Mouse (Mus musculus) midbrain, embryonic 12.5 days (tissue): ENCODE results near the gene Ttc25. TPM values are rescaled to one million over a fixed set of nuclear protein-coding genes. Genes with fewer than 3 reads are reported as not detected.

Experiments
- ATAC-seq: fragments of 200-750 bp; cut with Nextera tagmentation; 2 replicates; pipeline ENCODE4 v1.8.0; 2017; ENCODE audit warnings: low read depth, moderate TSS enrichment, moderate library complexity; ENCODE audit not compliant: low FRiP score
- H3K27ac ChIP-seq: fragments of 300-500 bp; sonication (generic); replicated peaks from 2 replicates; pipeline ENCODE4 v1.5.1; 2016; ENCODE audit warnings: mild to moderate bottlenecking
- H3K27me3 ChIP-seq: fragments of 300-500 bp; sonication (generic); 2 replicates; pipeline ENCODE4 v1.6.1; 2016; ENCODE audit warnings: mild to moderate bottlenecking
- H3K36me3 ChIP-seq: fragments of 300-500 bp; sonication (generic); 2 replicates; pipeline ENCODE4 v1.6.1; 2016
- H3K4me1 ChIP-seq: fragments of 300-500 bp; sonication (generic); 2 replicates; pipeline ENCODE4 v1.6.1; 2016
- H3K4me2 ChIP-seq: fragments of 300-500 bp; sonication (generic); replicated peaks from 2 replicates; pipeline ENCODE4 v1.6.1; 2016; ENCODE audit warnings: mild to moderate bottlenecking, moderate library complexity
- H3K4me3 ChIP-seq: fragments of 300-500 bp; sonication (generic); 2 replicates; pipeline ENCODE4 v1.5.1; 2016; ENCODE audit warnings: mild to moderate bottlenecking
- H3K9ac ChIP-seq: fragments of 300-500 bp; sonication (generic); replicated peaks from 2 replicates; pipeline ENCODE4 v1.6.1; 2016; ENCODE audit warnings: mild to moderate bottlenecking, moderate library complexity
- H3K9me3 ChIP-seq: fragments of 300-500 bp; sonication (generic); 2 replicates; pipeline ENCODE4 v1.6.1; 2016; ENCODE audit warnings: mild to moderate bottlenecking
- WGBS: fragments of 180-500 bp; shearing (Covaris S2); methylation state at CpG from one replicate; pipeline ENCODE4 v1.1.7; 2016; 5-methylcytosine and 5-hydroxymethylcytosine counted together
- polyA plus RNA-seq: library from polyadenylated mRNA; unstranded; fragments of >200 nt; fragmentation: Nextera tagmentation; extraction: Ambion mirVana; gene quantifications from 2 replicates; pipeline ENCODE4 v1.2.1, GENCODE M21; 2016

The Ttc25 gene
- polyA plus RNA-seq, 1 experiment from 2014 or later: 2.4 TPM

- H3K4me2 ChIP-seq: no peak overlapping the region
Observed at GRCm38 (mm10) chr11:100559476-100559875, 14.1 kb downstream of the Ttc25 start.

GRCm38 (mm10) chr11:100561748-100562147, 16.3 kb downstream of the Ttc25 start:
- Histone ChIP-seq H3K36me3 (no peaks in the 10 kb centered on the region), H3K4me1 (no peaks in the 10 kb centered on the region), H3K27ac (no peak overlapping the region), H3K9me3 (no peaks in the 10 kb centered on the region), H3K27me3 (no peaks in the 10 kb centered on the region), H3K9ac (no peak overlapping the region), H3K4me2 (no peak overlapping the region), H3K4me3 (no peak overlapping the region)
- no peak for ATAC-seq
- 49% methylated on average over 5 of the region's 5 CpGs for WGBS

More at GRCm38 (mm10) chr11:100559476-100559875, 14.1 kb downstream of the Ttc25 start:
- no peak for ATAC-seq
- H3K27me3 ChIP-seq: no peaks in the 10 kb centered on the region
- WGBS: 36% methylated on average over 7 of the region's 7 CpGs
- no peaks in the 10 kb centered on the region for H3K9me3 ChIP-seq
- no peak overlapping the region for H3K4me3 ChIP-seq
- H3K27ac ChIP-seq: no peak overlapping the region
- H3K36me3 ChIP-seq: no peaks in the 10 kb centered on the region
- no peak overlapping the region for H3K9ac ChIP-seq
- no peaks in the 10 kb centered on the region for H3K4me1 ChIP-seq

- WGBS: 83% methylated on average over 15 of the region's 15 CpGs
- ATAC-seq: no peak
- H3K27me3 ChIP-seq: no peaks in the 10 kb centered on the region
- H3K27ac ChIP-seq: no peak overlapping the region
- no peaks in the 10 kb centered on the region for H3K4me1 ChIP-seq
- no peaks in the 10 kb centered on the region for H3K36me3 ChIP-seq
- no peak overlapping the region for H3K4me2 ChIP-seq
- H3K9me3 ChIP-seq: no peaks in the 10 kb centered on the region
- H3K4me3 ChIP-seq: no peak overlapping the region
- no peak overlapping the region for H3K9ac ChIP-seq
Observed at GRCm38 (mm10) chr11:100564297-100564696, 18.9 kb downstream of the Ttc25 start.

- WGBS: 91% methylated on average over 6 of the region's 6 CpGs
Observed at GRCm38 (mm10) chr11:100564703-100565102, 19.3 kb downstream of the Ttc25 start.

GRCm38 (mm10) chr11:100567229-100567628, 21.8 kb downstream of the Ttc25 start:
- no peak overlapping the region for H3K4me2 ChIP-seq
- H3K4me1 ChIP-seq: peaks cover 9% of the 10 kb centered on the region
- no peak overlapping the region for H3K4me3 ChIP-seq
- 88% methylated on average over 5 of the region's 5 CpGs for WGBS
- H3K27me3 ChIP-seq: peaks cover 18% of the 10 kb centered on the region
- no peak overlapping the region for H3K27ac ChIP-seq
- H3K9ac ChIP-seq: no peak overlapping the region
- H3K9me3 ChIP-seq: no peaks in the 10 kb centered on the region
- H3K36me3 ChIP-seq: no peaks in the 10 kb centered on the region
- no peak for ATAC-seq

More at GRCm38 (mm10) chr11:100564703-100565102, 19.3 kb downstream of the Ttc25 start:
- H3K27ac ChIP-seq: no peak overlapping the region
- no peaks in the 10 kb centered on the region for H3K36me3 ChIP-seq
- no peaks in the 10 kb centered on the region for H3K4me1 ChIP-seq
- no peak overlapping the region for H3K9ac ChIP-seq
- no peak overlapping the region for H3K4me2 ChIP-seq
- no peaks in the 10 kb centered on the region for H3K9me3 ChIP-seq
- no peak overlapping the region for H3K4me3 ChIP-seq
- H3K27me3 ChIP-seq: no peaks in the 10 kb centered on the region
- no peak for ATAC-seq

GRCm38 (mm10) chr11:100567815-100568245, 22.4 kb downstream of the Ttc25 start:
- no peak for ATAC-seq
- no peak overlapping the region for H3K4me2 ChIP-seq

GRCm38 (mm10) chr11:100568692-100569091, 23.3 kb downstream of the Ttc25 start:
- no peak for ATAC-seq
- 86% methylated on average over 8 of the region's 8 CpGs for WGBS
- Histone ChIP-seq H3K36me3 (no peaks in the 10 kb centered on the region), H3K27ac (no peak overlapping the region), H3K4me1 (peaks cover 9% of the 10 kb centered on the region), H3K4me2 (no peak overlapping the region), H3K9me3 (no peaks in the 10 kb centered on the region), H3K27me3 (peaks cover 24% of the 10 kb centered on the region), H3K4me3 (no peak overlapping the region), H3K9ac (no peak overlapping the region)

More at GRCm38 (mm10) chr11:100567815-100568245, 22.4 kb downstream of the Ttc25 start:
- Histone ChIP-seq H3K9ac (no peak overlapping the region), H3K36me3 (no peaks in the 10 kb centered on the region), H3K27ac (no peak overlapping the region), H3K9me3 (no peaks in the 10 kb centered on the region), H3K27me3 (peaks cover 23% of the 10 kb centered on the region), H3K4me3 (no peak overlapping the region), H3K4me1 (peaks cover 9% of the 10 kb centered on the region)
- 69% methylated on average over 9 of the region's 9 CpGs for WGBS

- H3K9ac ChIP-seq: no peak overlapping the region
- H3K36me3 ChIP-seq: no peaks in the 10 kb centered on the region
- no peak overlapping the region for H3K27ac ChIP-seq
Observed at GRCm38 (mm10) chr11:100569789-100570188, 24.4 kb downstream of the Ttc25 start.

GRCm38 (mm10) chr11:100570430-100571201, 25.2 kb downstream of the Ttc25 start:
- H3K4me3 ChIP-seq: peak overlapping the region; percentile 21
- peak; percentile 49; the same call in 1 of the 2 replicates for ATAC-seq
- H3K9me3 ChIP-seq: no peaks in the 10 kb centered on the region
- peak overlapping the region; percentile 48 for H3K4me2 ChIP-seq
- peak overlapping the region; percentile 34; the same call in 1 of the 2 replicates for H3K9ac ChIP-seq
- H3K4me1 ChIP-seq: peaks cover 19% of the 10 kb centered on the region
- peaks cover 26% of the 10 kb centered on the region for H3K27me3 ChIP-seq
- 11% methylated on average over 8 of the region's 8 CpGs for WGBS
- no peak overlapping the region for H3K27ac ChIP-seq
- no peaks in the 10 kb centered on the region for H3K36me3 ChIP-seq

More at GRCm38 (mm10) chr11:100569789-100570188, 24.4 kb downstream of the Ttc25 start:
- 73% methylated on average over 9 of the region's 9 CpGs for WGBS
- no peak overlapping the region for H3K4me3 ChIP-seq
- no peak overlapping the region for H3K4me2 ChIP-seq
- peaks cover 11% of the 10 kb centered on the region for H3K4me1 ChIP-seq
- H3K27me3 ChIP-seq: peaks cover 25% of the 10 kb centered on the region
- ATAC-seq: no peak
- no peaks in the 10 kb centered on the region for H3K9me3 ChIP-seq

- H3K9ac ChIP-seq: peak overlapping the region; percentile 34
- 14% methylated on average over 16 of the region's 16 CpGs for WGBS
- H3K4me3 ChIP-seq: peak overlapping the region; percentile 21; the same call in 1 of the 2 replicates
- no peaks in the 10 kb centered on the region for H3K9me3 ChIP-seq
- H3K4me2 ChIP-seq: peak overlapping the region; percentile 48
- 0 out of 2 replicates have a peak, but pooled peaks have one; percentile 6 for ATAC-seq
- H3K27me3 ChIP-seq: peaks cover 28% of the 10 kb centered on the region
- no peaks in the 10 kb centered on the region for H3K36me3 ChIP-seq
- H3K27ac ChIP-seq: no peak overlapping the region
- H3K4me1 ChIP-seq: peaks cover 22% of the 10 kb centered on the region
Observed at GRCm38 (mm10) chr11:100571202-100571567, 25.8 kb downstream of the Ttc25 start.

GRCm38 (mm10) chr11:100574188-100574587, 28.8 kb downstream of the Ttc25 start:
- Histone ChIP-seq H3K4me1 (peaks cover 22% of the 10 kb centered on the region), H3K4me3 (peak overlapping the region; percentile 59), H3K27ac (no peak overlapping the region), H3K9me3 (no peaks in the 10 kb centered on the region), H3K4me2 (peak overlapping the region; percentile 79), H3K9ac (no peak overlapping the region), H3K27me3 (peaks cover 31% of the 10 kb centered on the region), H3K36me3 (peaks cover 8% of the 10 kb centered on the region)
- 97% methylated on average over 3 of the region's 3 CpGs for WGBS
- no peak for ATAC-seq

GRCm38 (mm10) chr11:100574708-100575483, 29.5 kb downstream of the Ttc25 start, which contains the start of gene Cnp:
TSS of gene Cnp (plus strand) at chr11:100574904.
- peak; percentile 47; the same call in 1 of the 2 replicates for ATAC-seq
- WGBS: 3% methylated on average over 47 of the region's 47 CpGs

More at GRCm38 (mm10) chr11:100574708-100575483, 29.5 kb downstream of the Ttc25 start, which contains the start of gene Cnp:
- peaks cover 15% of the 10 kb centered on the region for H3K36me3 ChIP-seq
- peaks cover 22% of the 10 kb centered on the region for H3K4me1 ChIP-seq
- H3K9ac ChIP-seq: peak within 1 kb of the TSS; percentile 56
- peak within 1 kb of the TSS; percentile 12; the same call in 1 of the 2 replicates for H3K27ac ChIP-seq
- H3K9me3 ChIP-seq: no peaks in the 10 kb centered on the region
- H3K4me3 ChIP-seq: peak within 1 kb of the TSS; percentile 59
- peaks cover 31% of the 10 kb centered on the region for H3K27me3 ChIP-seq
- peak within 1 kb of the TSS; percentile 79 for H3K4me2 ChIP-seq
